Mouse (Mus musculus): ENCODE results near the gene Gpr19. TPM values are rescaled to one million over a fixed set of nuclear protein-coding genes. Genes with fewer than 3 reads are reported as not detected.

The Gpr19 gene
- total RNA-seq, 1 experiment = 34.7 TPM

DNA sequence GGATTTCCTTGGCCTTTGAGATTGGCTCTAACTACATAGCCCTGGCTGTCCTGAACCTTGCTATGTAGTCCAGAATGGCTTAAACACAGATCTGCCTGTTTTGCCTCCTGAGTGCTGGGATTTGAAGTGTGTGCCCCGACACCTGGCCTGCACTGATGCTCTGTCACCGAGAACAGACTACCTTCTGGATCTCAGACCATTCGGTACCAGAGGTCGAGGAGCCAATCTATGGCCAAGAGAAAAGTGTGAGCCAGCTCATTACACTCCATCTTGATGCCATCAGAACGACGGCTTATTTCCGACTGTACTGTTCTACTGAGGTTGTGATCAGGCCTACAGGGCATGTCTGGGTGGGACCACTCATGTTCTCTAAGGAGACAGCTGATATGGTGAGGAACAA is 32.3 kb downstream of the Gpr19 start:
- TF ChIP-seq HCFC1 (IDR thresholded peaks at IDR 0.05; ENCODE audit: borderline replicate concordance, insufficient read depth, low read length) (no peak), CHD2 (IDR thresholded peaks at IDR 0.05; ENCODE audit: low read depth, low read length) (no peak), ZC3H11A (IDR thresholded peaks at IDR 0.05; ENCODE audit: borderline replicate concordance, low read depth, low read length) (no peak), ZNF384 (IDR thresholded peaks at IDR 0.05; ENCODE audit: low read depth, low read length) (no peak), MAFK (IDR thresholded peaks at IDR 0.05; ENCODE audit: insufficient read depth, low read depth, low read length) (no peak)

DNA sequence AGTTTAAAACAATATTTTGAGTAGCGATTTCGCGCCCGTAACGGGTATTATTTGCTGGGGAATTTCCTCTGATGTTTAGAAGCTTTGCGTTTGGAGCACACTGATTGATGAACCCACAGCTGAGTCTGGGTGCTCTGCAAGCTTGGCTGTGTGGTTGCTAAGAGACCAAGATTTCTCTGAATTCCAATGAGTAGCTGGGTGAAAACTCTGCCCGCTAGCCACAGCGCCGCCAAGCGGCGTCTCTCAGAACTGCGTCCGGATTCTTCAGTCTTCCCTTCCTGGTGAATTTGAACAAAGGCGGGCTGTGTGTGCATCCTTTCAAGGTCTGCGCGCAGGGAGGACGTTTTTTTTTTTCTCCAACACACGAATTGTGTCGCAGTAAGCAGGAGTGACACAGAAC is 35.2 kb downstream of the Gpr19 start:
- in situ Hi-C loops (cut with MboI; ENCODE audit: low sequenced_read_pairs in 2 of 2, unreplicated experiment in 2 of 2) = no loop called here
- 0 out of 2 replicates have a peak, but pooled peaks have one; percentile 39 for TF ChIP-seq HCFC1 (IDR thresholded peaks at IDR 0.05; ENCODE audit: borderline replicate concordance, insufficient read depth, low read length)
- TF ChIP-seq ZC3H11A (IDR thresholded peaks at IDR 0.05; ENCODE audit: borderline replicate concordance, low read depth, low read length) = peak; percentile 69; the same call in 1 of the 2 replicates
- TF ChIP-seq MAFK (IDR thresholded peaks at IDR 0.05; ENCODE audit: insufficient read depth, low read depth, low read length) = no peak
- peak; percentile 63 for TF ChIP-seq ZNF384 (IDR thresholded peaks at IDR 0.05; ENCODE audit: low read depth, low read length)
- no peak for TF ChIP-seq CHD2 (IDR thresholded peaks at IDR 0.05; ENCODE audit: low read depth, low read length)
- no peak overlapping the region for H3K9ac ChIP-seq (ENCODE audit: insufficient read depth, low read depth, low read length, poor library complexity, severe bottlenecking)
- H3K4me1 ChIP-seq (ENCODE audit: control insufficient read depth in 2 of 2, insufficient read depth in 2 of 2, low read length in 2 of 2, poor library complexity in 1 of 2) = peaks cover 0 to 16% of the 10 kb centered on the region in 2 experiments; a peak in 2 of 4 replicates
- peak; percentile 90 for DNase-seq (ENCODE audit: low read depth, low spot score)
- H3K9me3 ChIP-seq (ENCODE audit: control insufficient read depth, insufficient read depth, low read depth, low read length) = no peaks in the 10 kb centered on the region
- H3K36me3 ChIP-seq (ENCODE audit: control insufficient read depth, insufficient read depth, low read length, poor library complexity, severe bottlenecking) = no peaks in the 10 kb centered on the region; the same call in 1 of the 2 replicates
- H3K27ac ChIP-seq (ENCODE audit: insufficient read depth, low read depth, low read length, poor library complexity, severe bottlenecking) = no peak overlapping the region
- no peak overlapping the region; a peak in 1 of 4 replicates for H3K4me3 ChIP-seq (ENCODE audit: insufficient read depth in 1 of 2, low read depth in 1 of 2, low read length in 2 of 2, poor library complexity in 1 of 2, severe bottlenecking in 1 of 2)

More for the DNA sequence above, 32.3 kb downstream of the Gpr19 start:
- Histone ChIP-seq H3K27ac (ENCODE audit: insufficient read depth, low read depth, low read length, poor library complexity, severe bottlenecking) (no peak overlapping the region), H3K9me3 (ENCODE audit: control insufficient read depth, insufficient read depth, low read depth, low read length) (no peaks in the 10 kb centered on the region), H3K9ac (ENCODE audit: insufficient read depth, low read depth, low read length, poor library complexity, severe bottlenecking) (no peak overlapping the region), H3K4me3 (ENCODE audit: insufficient read depth in 1 of 2, low read depth in 1 of 2, low read length in 2 of 2, poor library complexity in 1 of 2, severe bottlenecking in 1 of 2) (no peak overlapping the region), H3K36me3 (ENCODE audit: control insufficient read depth, insufficient read depth, low read length, poor library complexity, severe bottlenecking) (peaks cover 9% of the 10 kb centered on the region; the same call in 1 of the 2 replicates), H3K4me1 (ENCODE audit: control insufficient read depth in 2 of 2, insufficient read depth in 2 of 2, low read length in 2 of 2, poor library complexity in 1 of 2) (peaks cover 0 to 6% of the 10 kb centered on the region in 2 experiments; a peak in 1 of 4 replicates)
- in situ Hi-C loops (cut with MboI; ENCODE audit: low sequenced_read_pairs in 2 of 2, unreplicated experiment in 2 of 2) = no loop called here
- no peak for DNase-seq (ENCODE audit: low read depth, low spot score)

- no peaks in the 10 kb centered on the region; the same call in 1 of the 2 replicates for H3K36me3 ChIP-seq (ENCODE audit: control insufficient read depth, insufficient read depth, low read length, poor library complexity, severe bottlenecking)
- no peak overlapping the region for H3K4me3 ChIP-seq (ENCODE audit: insufficient read depth in 1 of 2, low read depth in 1 of 2, low read length in 2 of 2, poor library complexity in 1 of 2, severe bottlenecking in 1 of 2)
- TF ChIP-seq MAFK (IDR thresholded peaks at IDR 0.05; ENCODE audit: insufficient read depth, low read depth, low read length) = no peak
- TF ChIP-seq ZC3H11A (IDR thresholded peaks at IDR 0.05; ENCODE audit: borderline replicate concordance, low read depth, low read length) = no peak
- no peak for DNase-seq (ENCODE audit: low read depth, low spot score)
- H3K9me3 ChIP-seq (ENCODE audit: control insufficient read depth, insufficient read depth, low read depth, low read length) = no peaks in the 10 kb centered on the region
- in situ Hi-C loops (cut with MboI; ENCODE audit: low sequenced_read_pairs in 2 of 2, unreplicated experiment in 2 of 2) = no loop called here
- H3K4me1 ChIP-seq (ENCODE audit: control insufficient read depth in 2 of 2, insufficient read depth in 2 of 2, low read length in 2 of 2, poor library complexity in 1 of 2) = peaks cover 0 to 16% of the 10 kb centered on the region in 2 experiments; a peak in 2 of 4 replicates
- no peak overlapping the region for H3K27ac ChIP-seq (ENCODE audit: insufficient read depth, low read depth, low read length, poor library complexity, severe bottlenecking)
- H3K9ac ChIP-seq (ENCODE audit: insufficient read depth, low read depth, low read length, poor library complexity, severe bottlenecking) = no peak overlapping the region
Measured at GRCm38 (mm10) chr6:134862671-134863104, 35.7 kb downstream of the Gpr19 start.

DNA sequence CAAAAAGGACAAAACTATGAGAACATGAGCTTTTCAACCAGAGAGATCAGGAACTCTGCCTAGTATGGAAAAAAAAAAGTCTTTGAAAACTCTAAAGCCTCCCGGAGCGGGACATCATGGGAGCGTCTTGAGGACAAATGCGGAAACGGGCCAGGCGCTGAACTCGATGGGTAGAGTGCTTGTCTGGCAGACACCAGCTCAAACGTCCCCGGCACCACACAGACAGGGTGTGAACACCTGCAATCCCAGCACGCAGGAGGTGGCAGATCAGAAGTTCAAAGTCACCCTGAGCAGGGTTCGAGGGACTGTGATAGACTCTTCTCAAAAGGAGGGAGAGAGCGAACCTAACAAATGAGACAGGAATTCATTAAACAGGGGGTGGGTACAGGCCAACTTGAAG is 37.0 kb downstream of the Gpr19 start:
- Histone ChIP-seq H3K9ac (ENCODE audit: insufficient read depth, low read depth, low read length, poor library complexity, severe bottlenecking) (no peak overlapping the region), H3K27ac (ENCODE audit: insufficient read depth, low read depth, low read length, poor library complexity, severe bottlenecking) (no peak overlapping the region), H3K9me3 (ENCODE audit: control insufficient read depth, insufficient read depth, low read depth, low read length) (no peaks in the 10 kb centered on the region), H3K4me1 (ENCODE audit: control insufficient read depth in 2 of 2, insufficient read depth in 2 of 2, low read length in 2 of 2, poor library complexity in 1 of 2) (peaks cover 0 to 16% of the 10 kb centered on the region in 2 experiments; a peak in 2 of 4 replicates), H3K4me3 (ENCODE audit: insufficient read depth in 1 of 2, low read depth in 1 of 2, low read length in 2 of 2, poor library complexity in 1 of 2, severe bottlenecking in 1 of 2) (no peak overlapping the region), H3K36me3 (ENCODE audit: control insufficient read depth, insufficient read depth, low read length, poor library complexity, severe bottlenecking) (no peaks in the 10 kb centered on the region)
- no peak for DNase-seq (ENCODE audit: low read depth, low spot score)
- in situ Hi-C loops (cut with MboI; ENCODE audit: low sequenced_read_pairs in 2 of 2, unreplicated experiment in 2 of 2) = no loop called here
- TF ChIP-seq ZNF384 (IDR thresholded peaks at IDR 0.05; ENCODE audit: low read depth, low read length) (no peak), CHD2 (IDR thresholded peaks at IDR 0.05; ENCODE audit: low read depth, low read length) (no peak), HCFC1 (IDR thresholded peaks at IDR 0.05; ENCODE audit: borderline replicate concordance, insufficient read depth, low read length) (no peak), MAFK (IDR thresholded peaks at IDR 0.05; ENCODE audit: insufficient read depth, low read depth, low read length) (no peak), ZC3H11A (IDR thresholded peaks at IDR 0.05; ENCODE audit: borderline replicate concordance, low read depth, low read length) (no peak)
